Mouse (Mus musculus) spleen, adult 2 months (tissue): ENCODE results near the gene Btf3.

ENCODE experiments used
- CTCF ChIP-seq: fragments of 200-500 bp; IDR thresholded peaks from 2 replicates; pipeline ENCODE4 v1.5.1; 2011; ENCODE audit warnings: mild to moderate bottlenecking, inconsistent platforms; ENCODE audit not compliant: insufficient read depth, insufficient read length, insufficient replicate concordance; ENCODE audit errors: extremely low read depth
- POLR2A ChIP-seq: fragments of 200-500 bp; IDR thresholded peaks from 2 replicates; pipeline ENCODE4 v1.6.1; 2011; ENCODE audit warnings: low read depth, low read length, inconsistent platforms

DNA sequence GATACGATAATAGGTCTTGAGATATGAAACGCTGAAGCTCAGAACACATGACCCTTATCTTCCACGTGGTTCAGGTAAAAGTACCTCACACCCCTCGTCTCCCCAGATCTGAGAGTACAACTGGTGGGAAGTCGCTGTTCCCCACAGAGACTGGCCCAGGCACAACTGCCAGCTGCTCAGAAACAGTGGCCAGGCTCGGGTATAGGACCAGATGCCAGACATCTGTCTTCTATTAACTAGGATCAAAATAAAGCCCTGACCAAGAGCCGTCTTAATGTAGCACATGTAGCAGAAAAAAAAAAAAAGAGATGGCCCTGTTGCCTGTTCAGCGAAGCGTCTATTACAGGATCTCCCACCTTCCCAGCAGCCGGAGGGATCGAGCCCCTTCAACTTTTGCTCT lies 8.2 kb upstream of the Btf3 start:
- TF ChIP-seq CTCF (no peak), POLR2A (no peak)
